ENCODE assay signal across 8 mouse cellular contexts in the genomic region with DNA sequence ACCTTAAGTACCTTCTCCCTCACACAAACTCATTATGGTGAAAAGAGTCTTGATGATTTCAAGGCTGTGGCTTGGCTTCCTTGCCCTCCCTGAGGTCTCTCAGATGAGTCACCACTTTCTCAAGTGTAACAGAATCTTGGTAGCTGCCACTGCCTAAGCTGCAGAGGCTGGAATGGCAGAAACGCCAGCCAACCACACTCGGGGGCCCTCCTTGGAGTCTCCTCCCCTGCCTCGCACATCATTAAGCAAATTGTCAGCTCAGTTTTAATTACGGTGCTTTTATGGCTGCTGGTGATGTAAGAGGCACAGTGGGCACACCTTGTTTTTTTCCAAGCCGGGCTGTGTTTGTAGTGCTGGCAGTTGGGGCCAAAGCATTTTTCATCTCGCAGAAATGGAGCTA.
DNase-seq lines count a peak whose midpoint lies in the region; ATAC-seq and TF ChIP-seq lines count a peak whose summit lies in the region.

No protein-coding gene starts in this region.

- DNase-seq in embryo, embryonic 11 days: peak; percentile 10
- DNase-seq in embryo, embryonic 10 days (ENCODE audit: low spot score): no peak
- peak; percentile 41 for DNase-seq in hindbrain, postnatal 0 days (ENCODE audit: low spot score)
- no peak for DNase-seq in yolk sac, embryonic 10.5 days (ENCODE audit: low spot score)
- no peak for DNase-seq in urinary bladder, postnatal 25 days (ENCODE audit: low spot score)

- no peak overlapping the region for H3K4me2 ChIP-seq in hindbrain, postnatal 0 days (ENCODE audit: low read depth, low read length)
- H3K4me2 ChIP-seq in lung, embryonic 16.5 days (ENCODE audit: low read depth, low read length): 0 out of 2 replicates have a peak overlapping the region, but pooled peaks have one; percentile 16

- no peak overlapping the region for H3K9ac ChIP-seq in hindbrain, postnatal 0 days (replicated peaks; ENCODE audit: low read length)
- H3K9ac ChIP-seq in lung, embryonic 16.5 days (ENCODE audit: low read length): no peak overlapping the region

- no peaks in the 10 kb centered on the region for H3K4me1 ChIP-seq in hindbrain, postnatal 0 days (ENCODE audit: insufficient read depth, low read length)
- no peaks in the 10 kb centered on the region for H3K4me1 ChIP-seq in lung, embryonic 16.5 days (replicated peaks; ENCODE audit: control insufficient read depth, insufficient read depth, low read length)

- ATAC-seq in CD4-positive, CD25-positive, alpha-beta regulatory T cell, adult 4 months: peak; percentile 25
- peak; percentile 70 for ATAC-seq in hindbrain, postnatal 0 days
- ATAC-seq in lung, embryonic 16.5 days (ENCODE audit: low read depth): peak; percentile 83
- no peak for ATAC-seq in megakaryocyte progenitor cell, adult 5-6 weeks (replicated peaks; ENCODE audit: poor library complexity)

- H3K27me3 ChIP-seq in hindbrain, postnatal 0 days (ENCODE audit: insufficient read depth, low read length): no peaks in the 10 kb centered on the region
- no peaks in the 10 kb centered on the region for H3K27me3 ChIP-seq in lung, embryonic 16.5 days (ENCODE audit: control insufficient read depth, insufficient read depth, low read depth, low read length)

- H3K4me3 ChIP-seq in hindbrain, postnatal 0 days (ENCODE audit: low read length): no peak overlapping the region
- H3K4me3 ChIP-seq in lung, embryonic 16.5 days (ENCODE audit: low read length): no peak overlapping the region

- no peak overlapping the region for H3K27ac ChIP-seq in hindbrain, postnatal 0 days
- peak overlapping the region; percentile 42 for H3K27ac ChIP-seq in lung, embryonic 16.5 days (ENCODE audit: low read length)

- TF ChIP-seq CTCF in hindbrain, postnatal 0 days (IDR thresholded peaks at IDR 0.05; ENCODE audit: low read depth): no peak

- no peaks in the 10 kb centered on the region for H3K36me3 ChIP-seq in hindbrain, postnatal 0 days (ENCODE audit: insufficient read depth, low read length)
- no peaks in the 10 kb centered on the region for H3K36me3 ChIP-seq in lung, embryonic 16.5 days (ENCODE audit: control insufficient read depth, insufficient read depth, low read length)

- 48% methylated on average over 6 of the region's 6 CpGs for WGBS in hindbrain, postnatal 0 days
- WGBS in lung, embryonic 16.5 days: 36% methylated on average over 6 of the region's 6 CpGs

- no peaks in the 10 kb centered on the region for H3K9me3 ChIP-seq in hindbrain, postnatal 0 days (ENCODE audit: low read length)
- no peaks in the 10 kb centered on the region for H3K9me3 ChIP-seq in lung, embryonic 16.5 days (ENCODE audit: control insufficient read depth, low read length)

Comparison
In these comparisons a context has a peak if more than half of its experiments do, and no peak if none do; other contexts are left out.
1. DNase-seq: peak in embryo, embryonic 11 days (single experiment) and hindbrain, postnatal 0 days (single experiment); none in embryo, embryonic 10 days (single experiment), yolk sac, embryonic 10.5 days (single experiment) and urinary bladder, postnatal 25 days (single experiment).